Mouse (Mus musculus) thymus, postnatal 14 days (tissue): ENCODE measurements around the gene Gm20388.

ENCODE experiments used
- DNase-seq: peaks from one replicate; pipeline ENCODE4 v3.0.0; 2021

Gene Gm20388

GRCm38 (mm10) chr8:122853340-122853771, 2942.7 kb downstream of the Gm20388 start:
- no peak for DNase-seq

GRCm38 (mm10) chr8:122854388-122854787, 2943.7 kb downstream of the Gm20388 start:
- no peak for DNase-seq

GRCm38 (mm10) chr8:122855123-122855522, 2944.5 kb downstream of the Gm20388 start:
- no peak for DNase-seq

GRCm38 (mm10) chr8:122856288-122856687, 2945.6 kb downstream of the Gm20388 start:
- no peak for DNase-seq

- no peak for DNase-seq
These were observed 2949.2 kb downstream of the Gm20388 start for GRCm38 (mm10) chr8:122859843-122860242.

- DNase-seq, result no peak
These were observed 2954.1 kb downstream of the Gm20388 start for GRCm38 (mm10) chr8:122864719-122865129.

GRCm38 (mm10) chr8:122865441-122865840, 2954.8 kb downstream of the Gm20388 start:
- peak; percentile 64 for DNase-seq

GRCm38 (mm10) chr8:122866231-122866630, 2955.6 kb downstream of the Gm20388 start:
- DNase-seq, result no peak

- no peak for DNase-seq
These were observed 2957.3 kb downstream of the Gm20388 start for GRCm38 (mm10) chr8:122867982-122868381.

- peak; percentile 89 for DNase-seq
These were observed 2959.8 kb downstream of the Gm20388 start for GRCm38 (mm10) chr8:122870377-122870863.

- DNase-seq, result no peak
These were observed 2961.0 kb downstream of the Gm20388 start for GRCm38 (mm10) chr8:122871663-122872062.

- DNase-seq, result peak; percentile 50
These were observed 2962.5 kb downstream of the Gm20388 start for GRCm38 (mm10) chr8:122873171-122873570.

- DNase-seq, result no peak
These were observed 2964.5 kb downstream of the Gm20388 start for GRCm38 (mm10) chr8:122875186-122875585.

GRCm38 (mm10) chr8:122878231-122878630, 2967.6 kb downstream of the Gm20388 start:
- DNase-seq, result no peak

GRCm38 (mm10) chr8:122880302-122880701, 2969.7 kb downstream of the Gm20388 start:
- no peak for DNase-seq

GRCm38 (mm10) chr8:122883671-122884070, 2973.0 kb downstream of the Gm20388 start:
- no peak for DNase-seq

- no peak for DNase-seq
These were observed 2980.8 kb downstream of the Gm20388 start for GRCm38 (mm10) chr8:122891440-122891839.

- no peak for DNase-seq
These were observed 2982.8 kb downstream of the Gm20388 start for GRCm38 (mm10) chr8:122893451-122893850.

GRCm38 (mm10) chr8:122896317-122896716, 2985.7 kb downstream of the Gm20388 start:
- DNase-seq, result no peak

GRCm38 (mm10) chr8:122897200-122897599, 2986.6 kb downstream of the Gm20388 start:
- no peak for DNase-seq

GRCm38 (mm10) chr8:122898018-122898417, 2987.4 kb downstream of the Gm20388 start:
- no peak for DNase-seq

- DNase-seq, result no peak
These were observed 2987.8 kb downstream of the Gm20388 start for GRCm38 (mm10) chr8:122898473-122898872.

GRCm38 (mm10) chr8:122899085-122899484, 2988.4 kb downstream of the Gm20388 start:
- no peak for DNase-seq

- DNase-seq, result no peak
These were observed 2990.8 kb downstream of the Gm20388 start for GRCm38 (mm10) chr8:122901476-122901875.

- DNase-seq, result no peak
These were observed 2991.4 kb downstream of the Gm20388 start for GRCm38 (mm10) chr8:122901892-122902515.
